Mouse (Mus musculus) neural tube, embryonic 14.5 days (tissue): ENCODE measurements around the gene Hoxa1. TPM values are rescaled to one million over a fixed set of nuclear protein-coding genes. Genes with fewer than 3 reads are reported as not detected.

Experiments used
- ATAC-seq: fragments of 200-750 bp; cut with Nextera tagmentation; 2 replicates; pipeline ENCODE4 v1.8.0; 2017; ENCODE audit warnings: low read depth, mild to moderate bottlenecking, moderate TSS enrichment, moderate library complexity
- H3K27ac ChIP-seq: fragments of 300-500 bp; sonication (generic); 2 replicates; pipeline ENCODE4 v1.5.1; 2014; ENCODE audit warnings: low read depth, mild to moderate bottlenecking, control low read depth, low read length, moderate library complexity, mixed read lengths
- H3K27me3 ChIP-seq: fragments of 300-500 bp; sonication (generic); 2 replicates; pipeline ENCODE4 v1.6.1; 2014; ENCODE audit warnings: low read length; ENCODE audit not compliant: control insufficient read depth, insufficient read depth
- H3K36me3 ChIP-seq: fragments of 300-500 bp; sonication (generic); 2 replicates; pipeline ENCODE4 v1.6.1; 2014; ENCODE audit warnings: low read length, mixed read lengths; ENCODE audit not compliant: control insufficient read depth, insufficient read depth
- H3K4me1 ChIP-seq: fragments of 300-500 bp; sonication (generic); 2 replicates; pipeline ENCODE4 v1.6.1; 2014; ENCODE audit warnings: low read length; ENCODE audit not compliant: control insufficient read depth, insufficient read depth
- H3K4me2 ChIP-seq: fragments of 300-500 bp; sonication (generic); 2 replicates; pipeline ENCODE4 v1.6.1; 2014; ENCODE audit warnings: mild to moderate bottlenecking, low read depth, low read length, control low read depth
- H3K4me3 ChIP-seq: fragments of 300-500 bp; sonication (generic); 2 replicates; pipeline ENCODE4 v1.5.1; 2014; ENCODE audit warnings: low read depth, low read length, control low read depth, mixed read lengths
- H3K9ac ChIP-seq: fragments of 300-500 bp; sonication (generic); replicated peaks from 2 replicates; pipeline ENCODE4 v1.6.1; 2014; ENCODE audit warnings: low read depth, mild to moderate bottlenecking, control low read depth, low read length, mixed read lengths
- H3K9me3 ChIP-seq: fragments of 300-500 bp; sonication (generic); 2 replicates; pipeline ENCODE4 v1.6.1; 2016; ENCODE audit warnings: low read length; ENCODE audit not compliant: control insufficient read depth
- WGBS: fragments of 180-500 bp; shearing (Covaris S2); extraction: QIAGEN DNeasy Blood & Tissue Kit; methylation state at CpG from one replicate; pipeline ENCODE4 v1.1.7; 2014; 5-methylcytosine and 5-hydroxymethylcytosine counted together
- polyA plus RNA-seq: library from polyadenylated mRNA; unstranded; fragments of >200 nt; fragmentation: Nextera tagmentation; extraction: Ambion mirVana; gene quantifications from 2 replicates; pipeline ENCODE4 v1.2.1, GENCODE M21; 2014

Hoxa1 gene
- polyA plus RNA-seq, 1 experiment from 2014 or later = 0.92 TPM

- Histone ChIP-seq H3K27ac (peak overlapping the region; percentile 92), H3K9me3 (no peaks in the 10 kb centered on the region), H3K4me2 (peak overlapping the region; percentile 99), H3K4me1 (peaks cover 84% of the 10 kb centered on the region), H3K27me3 (no peaks in the 10 kb centered on the region), H3K36me3 (peaks cover 48% of the 10 kb centered on the region), H3K9ac (peak overlapping the region; percentile 98), H3K4me3 (peak overlapping the region; percentile 88)
- no peak for ATAC-seq
- whole genome bisulfite sequencing = 6% methylated on average over 22 of the region's 22 CpGs
These were observed 44.4 kb upstream of the Hoxa1 start for GRCm38 (mm10) chr6:52202362-52203120.

- peak overlapping the region; percentile 11; the same call in 1 of the 2 replicates for H3K4me3 ChIP-seq
- no peak overlapping the region for H3K9ac ChIP-seq
- H3K27me3 ChIP-seq = no peaks in the 10 kb centered on the region
- no peak for ATAC-seq
- H3K9me3 ChIP-seq = no peaks in the 10 kb centered on the region
- peaks cover 43% of the 10 kb centered on the region for H3K36me3 ChIP-seq
- peaks cover 84% of the 10 kb centered on the region for H3K4me1 ChIP-seq
- peak overlapping the region; percentile 35 for H3K27ac ChIP-seq
- 0% methylated on average over 1 of the region's 1 CpGs for WGBS
- H3K4me2 ChIP-seq = peak overlapping the region; percentile 99
These were observed 43.2 kb upstream of the Hoxa1 start for GRCm38 (mm10) chr6:52201269-52201668.

GRCm38 (mm10) chr6:52200751-52201250 lies 42.7 kb upstream of the Hoxa1 start:
- no peak overlapping the region; the same call in 1 of the 2 replicates for H3K9ac ChIP-seq
- peaks cover 39% of the 10 kb centered on the region for H3K36me3 ChIP-seq
- no peak for ATAC-seq
- H3K4me3 ChIP-seq = peak overlapping the region; percentile 11; the same call in 1 of the 2 replicates
- 9% methylated on average over 10 of the region's 10 CpGs for WGBS
- H3K27me3 ChIP-seq = no peaks in the 10 kb centered on the region
- peak overlapping the region; percentile 99 for H3K4me2 ChIP-seq
- peak overlapping the region; percentile 35 for H3K27ac ChIP-seq
- H3K9me3 ChIP-seq = no peaks in the 10 kb centered on the region
- peaks cover 84% of the 10 kb centered on the region for H3K4me1 ChIP-seq

GRCm38 (mm10) chr6:52200073-52200750 lies 42.1 kb upstream of the Hoxa1 start:
- H3K27ac ChIP-seq = peak overlapping the region; percentile 35
- no peaks in the 10 kb centered on the region for H3K9me3 ChIP-seq
- 4% methylated on average over 30 of the region's 30 CpGs for WGBS
- H3K9ac ChIP-seq = no peak overlapping the region; the same call in 1 of the 2 replicates
- H3K4me3 ChIP-seq = peak overlapping the region; percentile 11; the same call in 1 of the 2 replicates
- H3K4me1 ChIP-seq = peaks cover 82% of the 10 kb centered on the region
- H3K4me2 ChIP-seq = peak overlapping the region; percentile 99
- H3K36me3 ChIP-seq = peaks cover 33% of the 10 kb centered on the region
- H3K27me3 ChIP-seq = no peaks in the 10 kb centered on the region
- no peak for ATAC-seq

- no peak for ATAC-seq
- H3K27ac ChIP-seq = peak overlapping the region; percentile 62; the same call in 1 of the 2 replicates
- H3K9me3 ChIP-seq = no peaks in the 10 kb centered on the region
- H3K36me3 ChIP-seq = peaks cover 12% of the 10 kb centered on the region; the same call in 1 of the 2 replicates
- H3K4me2 ChIP-seq = peak overlapping the region; percentile 26; the same call in 1 of the 2 replicates
- no peak overlapping the region for H3K4me3 ChIP-seq
- 2% methylated on average over 10 of the region's 10 CpGs for WGBS
- no peaks in the 10 kb centered on the region for H3K27me3 ChIP-seq
- peaks cover 78% of the 10 kb centered on the region for H3K4me1 ChIP-seq
- H3K9ac ChIP-seq = no peak overlapping the region; the same call in 1 of the 2 replicates
These were observed 39.2 kb upstream of the Hoxa1 start for GRCm38 (mm10) chr6:52197271-52197670.

- peak overlapping the region; percentile 26; the same call in 1 of the 2 replicates for H3K4me2 ChIP-seq
- H3K4me1 ChIP-seq = peaks cover 78% of the 10 kb centered on the region
- H3K27me3 ChIP-seq = no peaks in the 10 kb centered on the region
- peaks cover 8% of the 10 kb centered on the region; the same call in 1 of the 2 replicates for H3K36me3 ChIP-seq
- H3K9me3 ChIP-seq = no peaks in the 10 kb centered on the region
- WGBS = 11% methylated on average over 9 of the region's 9 CpGs
- ATAC-seq = no peak
- peak overlapping the region; percentile 62; the same call in 1 of the 2 replicates for H3K27ac ChIP-seq
- H3K4me3 ChIP-seq = no peak overlapping the region
- no peak overlapping the region; the same call in 1 of the 2 replicates for H3K9ac ChIP-seq
These were observed 38.7 kb upstream of the Hoxa1 start for GRCm38 (mm10) chr6:52196811-52197210.

- Histone ChIP-seq H3K27me3 (no peaks in the 10 kb centered on the region), H3K4me1 (peaks cover 75% of the 10 kb centered on the region), H3K27ac (peak overlapping the region; percentile 2), H3K9ac (no peak overlapping the region), H3K4me3 (no peak overlapping the region), H3K36me3 (peaks cover 4% of the 10 kb centered on the region; the same call in 1 of the 2 replicates), H3K9me3 (no peaks in the 10 kb centered on the region), H3K4me2 (peak overlapping the region; percentile 21; the same call in 1 of the 2 replicates)
- no peak for ATAC-seq
- WGBS = 6% methylated on average over 10 of the region's 10 CpGs
These were observed 36.6 kb upstream of the Hoxa1 start for GRCm38 (mm10) chr6:52194690-52195089.

GRCm38 (mm10) chr6:52191860-52192550 lies 33.9 kb upstream of the Hoxa1 start:
- peak; percentile 59 for ATAC-seq
- Histone ChIP-seq H3K4me2 (peak overlapping the region; percentile 98), H3K9me3 (no peaks in the 10 kb centered on the region), H3K9ac (peak overlapping the region; percentile 58), H3K27ac (peak overlapping the region; percentile 88), H3K27me3 (no peaks in the 10 kb centered on the region), H3K4me1 (peaks cover 83% of the 10 kb centered on the region), H3K4me3 (peak overlapping the region; percentile 57), H3K36me3 (peaks cover 12% of the 10 kb centered on the region; the same call in 1 of the 2 replicates)
- under 1% methylated on average over 42 of the region's 55 CpGs for WGBS
